Mouse (Mus musculus): ENCODE measurements around the gene BC107364.

DNA sequence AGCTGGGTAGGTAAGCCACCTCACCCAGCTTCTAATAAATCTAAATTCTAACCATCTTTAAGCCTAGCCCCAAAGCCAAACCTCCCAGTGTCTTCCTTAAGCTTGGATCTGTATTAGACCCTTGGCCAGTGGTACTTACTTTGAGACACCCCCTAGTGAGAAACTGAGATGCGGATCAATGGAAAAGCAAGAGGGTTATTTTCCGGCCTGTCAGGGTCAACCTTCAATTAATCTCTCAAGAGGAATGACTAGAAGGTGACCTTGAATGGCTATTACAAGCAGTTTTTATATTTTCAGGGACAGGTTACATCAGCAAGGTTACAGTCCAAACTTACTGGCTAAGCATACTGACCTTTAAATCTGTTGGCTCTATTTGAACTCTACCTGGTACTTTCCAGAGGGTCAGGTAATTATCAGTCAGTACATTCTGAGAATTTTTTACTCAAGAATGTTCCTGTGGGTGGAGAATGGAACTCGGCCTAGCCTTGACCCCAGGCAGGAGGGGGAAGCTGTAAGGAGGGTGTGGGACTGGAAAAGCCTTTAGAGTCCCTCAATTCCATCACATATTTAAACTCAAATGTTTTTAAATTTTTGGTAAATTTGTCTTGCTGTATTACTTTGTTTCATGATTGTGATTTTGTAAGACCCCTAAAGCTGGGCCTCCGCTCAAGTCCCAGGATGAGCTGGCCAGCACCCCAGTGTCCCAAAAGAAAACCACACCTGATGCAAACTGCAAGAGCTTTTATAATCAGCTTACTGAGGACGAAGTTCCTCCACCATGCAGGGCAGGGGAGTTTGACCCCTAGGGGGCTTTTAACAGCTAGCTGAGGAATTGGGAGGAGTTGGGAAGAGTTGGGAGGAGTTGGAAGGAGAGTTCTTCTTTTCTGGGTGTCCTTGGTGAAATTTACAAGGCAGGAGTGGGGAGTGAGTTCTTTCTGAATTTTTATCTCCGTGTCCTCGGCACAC, 34.0 kb downstream of the BC107364 start:
- peak; percentile 26; the same call in 1 of the 2 replicates for TF ChIP-seq CTCF (conservative IDR thresholded peaks at IDR 0.05; ENCODE audit: low read length)
- TF ChIP-seq POU5F1 (IDR thresholded peaks at IDR 0.05; ENCODE audit: borderline replicate concordance, low read length), result no peak
- peak; percentile 70; the same call in 1 of the 2 replicates for TF ChIP-seq NANOG (IDR thresholded peaks at IDR 0.05; ENCODE audit: borderline replicate concordance, low read length)

All from E14TG2a.4 (cell line).